In the genomic region with DNA sequence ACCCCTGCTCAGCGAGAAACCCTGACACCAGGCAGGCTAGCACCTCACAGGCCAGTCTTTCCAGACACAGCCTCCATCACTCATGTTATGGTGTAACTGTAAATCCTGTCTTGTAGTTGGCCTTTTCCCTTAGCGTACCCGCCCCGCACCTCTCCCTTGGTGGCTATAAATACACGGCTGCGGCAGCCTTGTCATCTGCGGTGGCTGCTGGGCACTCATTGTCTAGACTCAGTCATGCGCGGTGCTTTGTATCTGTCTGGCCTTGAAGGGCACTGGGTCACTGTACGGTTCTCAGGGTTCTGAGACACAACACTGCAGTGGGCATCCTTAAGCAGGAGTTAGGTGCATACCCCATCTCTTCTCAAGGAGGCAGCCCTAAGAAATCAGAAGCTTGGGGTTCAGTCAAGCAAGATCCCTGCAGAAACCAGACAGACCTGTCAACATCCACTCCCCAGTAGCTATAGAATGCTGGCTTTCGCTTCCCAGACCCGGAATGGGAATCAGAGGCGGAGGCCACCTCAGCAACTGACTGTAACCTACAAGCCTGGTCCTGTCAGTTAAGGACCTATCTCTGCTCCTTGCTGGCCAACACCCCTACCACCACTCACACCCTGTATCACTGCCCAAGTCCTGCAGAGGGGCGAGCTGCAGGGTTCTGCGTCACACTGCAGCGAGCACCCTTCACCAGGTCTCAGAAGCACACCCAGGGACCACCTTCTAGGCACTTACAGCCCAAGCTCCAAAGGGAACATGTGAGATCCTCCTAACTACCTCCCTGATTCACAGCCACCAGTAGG, we compare ENCODE assay signal across 11 mouse cellular contexts. TPM values are rescaled to one million over a fixed set of nuclear protein-coding genes. Genes with fewer than 3 reads are reported as not detected.
A peak's percentile ranks its signal among the peaks of the same experiment; 100 is the strongest.
DNase-seq lines count a peak whose midpoint lies in the region; ATAC-seq and TF ChIP-seq lines count a peak whose summit lies in the region.
"Had no signal": no experiment of that assay in that cellular context is flagged by ENCODE, and none has a peak within 500 bp of the region (broad histone marks: within the 10 kb centered on the region; RNA-seq: fewer than 3 reads in every experiment).

No protein-coding gene starts in this region.

- H3K4me2 ChIP-seq in heart, postnatal 0 days (ENCODE audit: low read depth, low read length) = no peak overlapping the region
- 0 out of 2 replicates have a peak overlapping the region, but pooled peaks have one; percentile 9 for H3K4me2 ChIP-seq in neural tube, embryonic 12.5 days (replicated peaks)
- H3K4me2 ChIP-seq: limb, embryonic 15.5 days had no signal

- no peak for DNase-seq in left cerebral cortex, adult 2 months (ENCODE audit: extremely low spot score in 1 of 2, low spot score in 2 of 2)
- no peak for DNase-seq in left cerebral cortex, postnatal 14 days (ENCODE audit: low spot score in 2 of 2)
- peak; percentile 77 for DNase-seq in heart, postnatal 0 days (ENCODE audit: low spot score)
- DNase-seq in layer of hippocampus, adult 9-10 months (ENCODE audit: low spot score) = no peak
- no peak for DNase-seq in cerebellum, adult 11 months
- DNase-seq: adrenal gland, postnatal 25 days; thymus, postnatal 36 days had no signal

- H3K9ac ChIP-seq in heart, postnatal 0 days (replicated peaks; ENCODE audit: low read depth, low read length) = 0 out of 2 replicates have a peak overlapping the region, but pooled peaks have one; percentile 9
- peak overlapping the region; percentile 29; the same call in 1 of the 2 replicates for H3K9ac ChIP-seq in neural tube, embryonic 12.5 days
- H3K9ac ChIP-seq: limb, embryonic 15.5 days had no signal

- peak overlapping the region; percentile 72 for H3K27ac ChIP-seq in left cerebral cortex, adult 2 months
- H3K27ac ChIP-seq in heart, postnatal 0 days (ENCODE audit: low read depth) = peak overlapping the region; percentile 85
- peak overlapping the region; percentile 62; the same call in 1 of the 2 replicates for H3K27ac ChIP-seq in neural tube, embryonic 12.5 days
- H3K27ac ChIP-seq: limb, embryonic 15.5 days had no signal

- peaks cover 26% of the 10 kb centered on the region for H3K4me1 ChIP-seq in heart, postnatal 0 days (ENCODE audit: control insufficient read depth, insufficient read depth)
- H3K4me1 ChIP-seq in neural tube, embryonic 12.5 days = peaks cover 19% of the 10 kb centered on the region
- H3K4me1 ChIP-seq: limb, embryonic 15.5 days had no signal

- 0 out of 2 replicates have a peak, but pooled peaks have one; percentile 9 for ATAC-seq in erythroblast, adult 5-6 weeks (replicated peaks; ENCODE audit: low FRiP score, poor library complexity, severe bottlenecking)
- peak; percentile 87 for ATAC-seq in heart, postnatal 0 days (ENCODE audit: insufficient read depth, low read depth)
- peak; percentile 52; the same call in 1 of the 2 replicates for ATAC-seq in neural tube, embryonic 12.5 days (ENCODE audit: low FRiP score, low read depth)
- ATAC-seq: inflammation-experienced regulatory T-cells, adult 6 months had no signal

- H3K4me3 ChIP-seq in left cerebral cortex, adult 2 months = no peak overlapping the region
- no peak overlapping the region for H3K4me3 ChIP-seq in heart, postnatal 0 days (ENCODE audit: low read depth, low read length)
- no peak overlapping the region for H3K4me3 ChIP-seq in neural tube, embryonic 12.5 days
- H3K4me3 ChIP-seq: limb, embryonic 15.5 days had no signal

- H3K9me3 ChIP-seq in heart, postnatal 0 days (replicated peaks; ENCODE audit: control insufficient read depth, low read length) = no peaks in the 10 kb centered on the region
- H3K9me3 ChIP-seq in neural tube, embryonic 12.5 days = no peaks in the 10 kb centered on the region
- H3K9me3 ChIP-seq: limb, embryonic 15.5 days had no signal

- no peaks in the 10 kb centered on the region for H3K27me3 ChIP-seq in heart, postnatal 0 days (ENCODE audit: control insufficient read depth, insufficient read depth, low read length)
- no peaks in the 10 kb centered on the region for H3K27me3 ChIP-seq in neural tube, embryonic 12.5 days (replicated peaks)
- H3K27me3 ChIP-seq: limb, embryonic 15.5 days had no signal

- no peak for TF ChIP-seq EP300 in heart, postnatal 0 days (IDR thresholded peaks at IDR 0.05; ENCODE audit: low read depth)

- TF ChIP-seq CTCF in left cerebral cortex, adult 2 months (IDR thresholded peaks at IDR 0.05) = no peak
- no peak for TF ChIP-seq CTCF in heart, postnatal 0 days (IDR thresholded peaks at IDR 0.05; ENCODE audit: low read depth)

- WGBS in heart, postnatal 0 days = 33% methylated on average over 16 of the region's 16 CpGs
- WGBS in neural tube, embryonic 12.5 days = 57% methylated on average over 16 of the region's 16 CpGs

- intact Hi-C loops in left cerebral cortex, adult 2 months (cut with DNase I) = no loop called here
- intact Hi-C loops in left cerebral cortex, postnatal 14 days (cut with DNase I) = no loop called here

- H3K36me3 ChIP-seq in heart, postnatal 0 days (replicated peaks; ENCODE audit: control insufficient read depth, insufficient read depth, low read length) = peaks cover 13% of the 10 kb centered on the region
- H3K36me3 ChIP-seq in neural tube, embryonic 12.5 days = peaks cover 12% of the 10 kb centered on the region
- H3K36me3 ChIP-seq: limb, embryonic 15.5 days had no signal

RNA-seq across cellular contexts. Expression of a gene that starts 10.0 kb away (rescaled TPM):
- total RNA-seq in left cerebral cortex, adult 2 months (2021) = 10 to 100 TPM; 26.8 to 29.3 TPM
- total RNA-seq in left cerebral cortex, postnatal 14 days (2021) = 10 to 100 TPM; 24.5 to 28.5 TPM
- total RNA-seq in erythroblast, adult 5-6 weeks (2015; ENCODE audit: low replicate concordance) = not detected in 2 replicates
- 0.60 TPM in 1 of 2 replicates, not detected in the other for total RNA-seq in erythroblast, adult 5-6 weeks (2017; ENCODE audit: low replicate concordance)
- 30.7 and 56.3 TPM in 2 replicates for total RNA-seq in heart, postnatal 0 days (2014; rRNA removed; ENCODE audit: low replicate concordance)
- polyA plus RNA-seq in heart, postnatal 0 days (2015; fragmentation: Nextera tagmentation; extraction: Ambion mirVana) = 23.4 and 24.0 TPM in 2 replicates
- polyA plus RNA-seq in neural tube, embryonic 12.5 days (2016; fragmentation: Nextera tagmentation; extraction: Ambion mirVana) = 13.7 and 14.9 TPM in 2 replicates
- polyA plus RNA-seq: inflammation-experienced regulatory T-cells, adult 6 months had no signal

RNA-seq across cellular contexts. Expression of a gene that starts 20.7 kb away (rescaled TPM):
- total RNA-seq in left cerebral cortex, adult 2 months (2021) = 1 to 10 TPM; 9.0 to 9.7 TPM
- 1 to 10 TPM; 3.4 to 4.2 TPM for total RNA-seq in left cerebral cortex, postnatal 14 days (2021)
- 9.6 and 16.9 TPM in 2 replicates for total RNA-seq in erythroblast, adult 5-6 weeks (2015; ENCODE audit: low replicate concordance)
- 19.7 and 23.0 TPM in 2 replicates for total RNA-seq in erythroblast, adult 5-6 weeks (2017; ENCODE audit: low replicate concordance)
- total RNA-seq in heart, postnatal 0 days (2014; rRNA removed; ENCODE audit: low replicate concordance) = 28.7 and 34.9 TPM in 2 replicates
- polyA plus RNA-seq in heart, postnatal 0 days (2015; fragmentation: Nextera tagmentation; extraction: Ambion mirVana) = 14.6 and 18.0 TPM in 2 replicates
- polyA plus RNA-seq in neural tube, embryonic 12.5 days (2016; fragmentation: Nextera tagmentation; extraction: Ambion mirVana) = 2.2 and 2.9 TPM in 2 replicates

RNA-seq across cellular contexts. Expression of a gene that starts 45.6 kb away (rescaled TPM):
- total RNA-seq in left cerebral cortex, adult 2 months (2021) = 100 to 1,000 TPM; 268 to 280 TPM
- 100 to 1,000 TPM; 244 to 245 TPM for total RNA-seq in left cerebral cortex, postnatal 14 days (2021)
- total RNA-seq in erythroblast, adult 5-6 weeks (2015; ENCODE audit: low replicate concordance) = 12.3 and 13.0 TPM in 2 replicates
- total RNA-seq in erythroblast, adult 5-6 weeks (2017; ENCODE audit: low replicate concordance) = 10.8 and 13.7 TPM in 2 replicates
- 66.5 and 74.1 TPM in 2 replicates for total RNA-seq in heart, postnatal 0 days (2014; rRNA removed; ENCODE audit: low replicate concordance)
- 16.1 and 19.5 TPM in 2 replicates for polyA plus RNA-seq in heart, postnatal 0 days (2015; fragmentation: Nextera tagmentation; extraction: Ambion mirVana)
- 89.7 and 106 TPM in 2 replicates for polyA plus RNA-seq in neural tube, embryonic 12.5 days (2016; fragmentation: Nextera tagmentation; extraction: Ambion mirVana)

Comparison
In these comparisons a context has a peak if more than half of its experiments do, and no peak if none do; other contexts are left out.
1. ATAC-seq: peak in every context shown above with its lines; median percentile 87 in heart, postnatal 0 days; 52 in neural tube, embryonic 12.5 days; 9 in erythroblast, adult 5-6 weeks.
2. RNA of a gene that starts 10.0 kb away (total RNA-seq): 30.7 to 56.3 TPM in heart, postnatal 0 days, 26.8 to 29.3 TPM in left cerebral cortex, adult 2 months and 24.5 to 28.5 TPM in left cerebral cortex, postnatal 14 days; 0.60 TPM in erythroblast, adult 5-6 weeks; every median in the first group is over 10 times any median in the second.
3. Peak in every context shown above with its lines, with median percentiles within 50 percentile points of each other: H3K27ac ChIP-seq.